Mouse (Mus musculus): ENCODE measurements at regions not wholly inside any gene's neighbourhood (a gene's known extent, or its start where the extent isn't known, plus 50 kb on each side); places are given as distances from the start of the nearest gene placed in this dataset.

DNA sequence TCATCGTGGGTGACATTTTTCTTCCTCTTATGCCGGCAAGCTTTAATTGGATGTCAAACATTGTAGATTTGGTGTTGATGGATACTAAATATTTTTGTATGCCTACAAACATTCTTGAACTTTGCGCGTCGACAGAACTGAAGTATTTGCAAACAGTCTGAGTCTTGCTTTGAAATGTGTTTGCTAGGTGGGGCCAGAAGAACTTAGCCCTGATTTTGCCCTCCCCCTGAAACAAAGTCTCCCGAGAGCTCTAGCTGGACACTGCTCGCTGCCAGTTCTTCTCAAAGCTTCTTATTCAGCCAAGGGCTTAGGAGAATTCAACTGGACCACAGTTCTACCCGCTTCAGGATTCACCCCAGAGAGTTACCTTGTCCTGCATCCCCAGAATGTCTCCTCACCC is 133.0 kb downstream of the Rpap3 start:
- TF ChIP-seq CTCF (IDR thresholded peaks at IDR 0.05) (no peak), EP300 (IDR thresholded peaks at IDR 0.05; ENCODE audit: insufficient read depth, low read depth, low read length) (no peak)

Data from heart, adult 2 months (tissue).